Mouse (Mus musculus): ENCODE results near the gene Jkamp.
A peak's percentile ranks its signal among the peaks of the same experiment; 100 is the strongest.
"Not testable (repeated sequence)": the region's sequence is repeated elsewhere in the genome, so short reads cannot be mapped to it uniquely, and the experiment has no call there.

Jkamp gene

GRCm38 (mm10) chr12:72085329-72086165, at the start of gene Jkamp, which contains the start of gene L3hypdh:
Jkamp (plus strand) TSS chr12:72085589.
L3hypdh (minus strand) TSS chr12:72085439.
- DNase-seq, result peak; percentile 100

- DNase-seq, result no peak
These were observed 49.2 kb upstream of the Jkamp start for GRCm38 (mm10) chr12:72036097-72036661.

- DNase-seq, result no peak
These were observed 48.3 kb upstream of the Jkamp start for GRCm38 (mm10) chr12:72037049-72037448.

- DNase-seq, result no peak
These were observed 46.5 kb upstream of the Jkamp start for GRCm38 (mm10) chr12:72038866-72039265.

GRCm38 (mm10) chr12:72039501-72039900, 45.9 kb upstream of the Jkamp start:
- no peak for DNase-seq

- no peak for DNase-seq
These were observed 44.2 kb upstream of the Jkamp start for GRCm38 (mm10) chr12:72041238-72041637.

GRCm38 (mm10) chr12:72047513-72047912, 37.9 kb upstream of the Jkamp start:
- peak; percentile 33 for DNase-seq

- DNase-seq, result not testable (repeated sequence)
These were observed 35.2 kb upstream of the Jkamp start for GRCm38 (mm10) chr12:72050156-72050555.

GRCm38 (mm10) chr12:72050821-72051220, 34.6 kb upstream of the Jkamp start:
- no peak for DNase-seq

GRCm38 (mm10) chr12:72052571-72052970, 32.8 kb upstream of the Jkamp start:
- DNase-seq, result no peak

GRCm38 (mm10) chr12:72053303-72053702, 32.1 kb upstream of the Jkamp start:
- peak; percentile 56 for DNase-seq

- no peak for DNase-seq
These were observed 31.5 kb upstream of the Jkamp start for GRCm38 (mm10) chr12:72053851-72054250.

GRCm38 (mm10) chr12:72057780-72058179, 27.6 kb upstream of the Jkamp start:
- no peak for DNase-seq

- no peak for DNase-seq
These were observed 15.6 kb upstream of the Jkamp start for GRCm38 (mm10) chr12:72069626-72070326.

GRCm38 (mm10) chr12:72070327-72071269, 14.8 kb upstream of the Jkamp start, which contains the start of gene Gpr135:
Gpr135 (minus strand) TSS chr12:72071125.
- peak; percentile 77 for DNase-seq

- DNase-seq, result peak; percentile 71
These were observed 7.1 kb upstream of the Jkamp start for GRCm38 (mm10) chr12:72078248-72078647.

GRCm38 (mm10) chr12:72081961-72082360, 3.4 kb upstream of the Jkamp start:
- no peak for DNase-seq

GRCm38 (mm10) chr12:72082370-72082769, 3.0 kb upstream of the Jkamp start:
- peak; percentile 26 for DNase-seq

GRCm38 (mm10) chr12:72083265-72083664, 2.1 kb upstream of the Jkamp start:
- no peak for DNase-seq

GRCm38 (mm10) chr12:72084261-72085023, 947 bp upstream of the Jkamp start:
- peak; percentile 93 for DNase-seq

- no peak for DNase-seq
These were observed 413 bp upstream of the Jkamp start for GRCm38 (mm10) chr12:72085024-72085328.
